ENCODE assay signal across 16 mouse cellular contexts in the genomic region with DNA sequence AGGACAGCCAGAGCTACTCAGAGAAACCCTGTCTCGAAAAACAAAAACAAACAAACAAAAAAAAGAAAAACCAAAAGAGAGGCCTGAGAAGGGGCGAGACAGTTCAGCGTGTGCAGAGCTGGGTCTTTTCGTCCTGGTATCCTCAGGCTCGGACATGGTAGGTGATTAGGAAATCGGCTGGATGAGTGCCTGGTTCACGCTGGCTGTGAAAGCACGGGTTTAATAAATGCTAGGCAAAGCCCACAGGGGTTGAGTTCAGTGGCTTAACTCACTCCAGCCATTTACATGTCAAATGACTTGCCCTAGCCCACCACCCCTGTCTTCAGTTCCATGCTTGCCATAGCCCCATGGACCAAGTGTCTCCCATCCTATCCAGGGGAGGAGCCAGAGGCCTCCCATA. TPM values are rescaled to one million over a fixed set of nuclear protein-coding genes. Genes with fewer than 3 reads are reported as not detected.
DNase-seq lines count a peak whose midpoint lies in the region; ATAC-seq and TF ChIP-seq lines count a peak whose summit lies in the region.
"Had no signal": no experiment of that assay in that cellular context is flagged by ENCODE, and none has a peak within 500 bp of the region (broad histone marks: within the 10 kb centered on the region; RNA-seq: fewer than 3 reads in every experiment).

No protein-coding gene starts in this region.

- H3K4me3 ChIP-seq in heart, embryonic 14.5 days (ENCODE audit: control insufficient read depth in 1 of 2, insufficient read depth in 1 of 2, low read depth in 1 of 2, low read length in 2 of 2) = no peak overlapping the region
- H3K4me3 ChIP-seq in lung, adult 2 months (replicated peaks; ENCODE audit: extremely low read depth, low read depth, low read length) = no peak overlapping the region
- H3K4me3 ChIP-seq in forebrain, embryonic 12.5 days (replicated peaks) = no peak overlapping the region
- H3K4me3 ChIP-seq: embryonic facial prominence, embryonic 15.5 days; forebrain, embryonic 13.5 days; hindbrain, embryonic 10.5 days had no signal

- peak; percentile 55 for DNase-seq in adrenal gland, postnatal 14 days
- DNase-seq in adrenal gland, adult 8-10 months = no peak
- no peak for DNase-seq in heart, postnatal 14 days
- DNase-seq in lung, postnatal 10 days = peak; percentile 36
- no peak for DNase-seq in lung, adult 2 months
- DNase-seq in kidney, postnatal 25 days = peak; percentile 59 to 70
- DNase-seq: right cerebral cortex, adult 18-20 months had no signal

- intact Hi-C loops in heart, postnatal 14 days (cut with DNase I) = no loop called here

- H3K36me3 ChIP-seq in heart, embryonic 14.5 days (ENCODE audit: control insufficient read depth, insufficient read depth, low read length) = no peaks in the 10 kb centered on the region
- H3K36me3 ChIP-seq in forebrain, embryonic 12.5 days (replicated peaks) = no peaks in the 10 kb centered on the region
- H3K36me3 ChIP-seq: embryonic facial prominence, embryonic 15.5 days; hindbrain, embryonic 10.5 days had no signal

- no peak for ATAC-seq in heart, embryonic 14.5 days (ENCODE audit: insufficient number of reproducible peaks, insufficient read depth, low FRiP score, low read depth)
- no peak for ATAC-seq in forebrain, embryonic 12.5 days (ENCODE audit: low FRiP score)
- ATAC-seq: forebrain, embryonic 13.5 days; lung, postnatal 0 days; Patski had no signal

- no peaks in the 10 kb centered on the region for H3K9me3 ChIP-seq in heart, embryonic 14.5 days (ENCODE audit: control insufficient read depth, low read length)
- no peaks in the 10 kb centered on the region for H3K9me3 ChIP-seq in forebrain, embryonic 12.5 days
- H3K9me3 ChIP-seq: embryonic facial prominence, embryonic 15.5 days; forebrain, embryonic 13.5 days; hindbrain, embryonic 10.5 days had no signal

- H3K27ac ChIP-seq in heart, embryonic 14.5 days (replicated peaks in 1 of 2; ENCODE audit: control insufficient read depth in 1 of 2, insufficient read depth in 1 of 2, low read depth in 2 of 2, low read length in 2 of 2) = peak overlapping the region; percentile 55 to 92; a peak in 3 of 4 replicates
- no peak overlapping the region for H3K27ac ChIP-seq in forebrain, embryonic 12.5 days
- H3K27ac ChIP-seq: embryonic facial prominence, embryonic 15.5 days; hindbrain, embryonic 10.5 days had no signal

- peak overlapping the region; percentile 88 for H3K9ac ChIP-seq in heart, embryonic 14.5 days (ENCODE audit: low read length)
- no peak overlapping the region for H3K9ac ChIP-seq in forebrain, embryonic 12.5 days
- H3K9ac ChIP-seq: embryonic facial prominence, embryonic 15.5 days; forebrain, embryonic 13.5 days had no signal

- TF ChIP-seq CTCF in lung, adult 2 months (IDR thresholded peaks at IDR 0.05; ENCODE audit: insufficient read depth, low read length) = no peak

- no peak for TF ChIP-seq POLR2A in lung, adult 2 months (IDR thresholded peaks at IDR 0.05; ENCODE audit: borderline replicate concordance, extremely low read depth, low read depth, low read length)

- H3K4me1 ChIP-seq in heart, embryonic 14.5 days (ENCODE audit: control insufficient read depth in 2 of 2, insufficient read depth in 2 of 2, low read length in 2 of 2) = peaks cover 49 to 77% of the 10 kb centered on the region in 2 experiments
- H3K4me1 ChIP-seq in lung, adult 2 months (ENCODE audit: control insufficient read depth, insufficient read depth, low read length) = peaks cover 5% of the 10 kb centered on the region; the same call in 1 of the 2 replicates
- peaks cover 28% of the 10 kb centered on the region for H3K4me1 ChIP-seq in forebrain, embryonic 12.5 days

- H3K4me2 ChIP-seq in heart, embryonic 14.5 days (ENCODE audit: low read length) = no peak overlapping the region
- no peak overlapping the region for H3K4me2 ChIP-seq in forebrain, embryonic 12.5 days
- H3K4me2 ChIP-seq: embryonic facial prominence, embryonic 15.5 days; liver, embryonic 11.5 days; midbrain, embryonic 11.5 days had no signal

- H3K27me3 ChIP-seq in heart, embryonic 14.5 days (ENCODE audit: control insufficient read depth, insufficient read depth, low read length) = peaks cover 11% of the 10 kb centered on the region
- H3K27me3 ChIP-seq in forebrain, embryonic 12.5 days = peaks cover 46% of the 10 kb centered on the region
- H3K27me3 ChIP-seq: Patski had no signal

- 79% methylated on average over 8 of the region's 8 CpGs for WGBS in heart, embryonic 14.5 days
- WGBS in lung, adult 2 months = 80% methylated on average over 8 of the region's 8 CpGs
- WGBS in forebrain, embryonic 12.5 days = 69% methylated on average over 8 of the region's 8 CpGs

RNA-seq across cellular contexts. Expression of gene Nfatc2, which starts 14.3 kb away (rescaled TPM):
- total RNA-seq in adrenal gland, postnatal 14 days (2021) = 2.7 and 7.6 TPM in 2 replicates
- total RNA-seq in adrenal gland, adult 8-10 months (2022) = 10 to 100 TPM in 1 of 4 experiments, 1 to 10 TPM in 3; 3.4 to 11.0 (median 6.3) TPM
- 13.0 and 13.2 TPM in 2 replicates for polyA plus RNA-seq in heart, embryonic 14.5 days (2014; fragmentation: Nextera tagmentation; extraction: Ambion mirVana)
- total RNA-seq in heart, postnatal 14 days (2021) = 10 to 100 TPM; 15.9 to 17.8 TPM
- polyA plus RNA-seq in lung, adult 2 months (2012; rRNA removed) = 2.5 and 3.2 TPM in 2 replicates
- 0.78 and 1.2 TPM in 2 replicates for polyA plus RNA-seq in forebrain, embryonic 12.5 days (2016; fragmentation: Nextera tagmentation; extraction: Ambion mirVana)

Comparison
In these comparisons a context has a peak if more than half of its experiments do, and no peak if none do; other contexts are left out.
1. DNase-seq: peak in adrenal gland, postnatal 14 days (single experiment), lung, postnatal 10 days (single experiment) and kidney, postnatal 25 days (2 of 2); none in adrenal gland, adult 8-10 months (single experiment), heart, postnatal 14 days (0 of 2) and lung, adult 2 months (single experiment).